Mouse (Mus musculus) lung, postnatal 14 days (tissue): ENCODE results near the gene Cth.

Experiments used
- DNase-seq: peaks from one replicate; pipeline ENCODE4 v3.0.0; 2021

Gene Cth

DNA sequence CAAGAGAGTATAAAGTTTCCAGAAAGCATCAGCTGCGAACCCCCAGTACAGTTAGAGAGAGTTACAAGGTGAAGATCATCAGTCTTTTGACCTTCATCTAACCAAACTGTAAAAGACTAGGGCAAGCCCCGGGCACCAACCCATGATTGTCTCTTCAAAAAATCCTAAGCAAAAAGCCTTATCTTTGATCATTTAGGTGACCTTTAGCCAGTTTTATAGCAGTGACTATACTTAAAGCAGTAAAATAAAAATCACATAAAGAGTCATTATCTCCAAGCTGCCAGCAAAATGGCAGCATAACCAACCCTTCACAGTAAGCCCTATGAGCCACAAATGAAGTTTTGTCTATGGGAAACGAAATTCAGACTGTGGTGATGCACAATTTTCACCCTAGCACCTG lies 14.6 kb downstream of the Cth start:
- no peak for DNase-seq

DNA sequence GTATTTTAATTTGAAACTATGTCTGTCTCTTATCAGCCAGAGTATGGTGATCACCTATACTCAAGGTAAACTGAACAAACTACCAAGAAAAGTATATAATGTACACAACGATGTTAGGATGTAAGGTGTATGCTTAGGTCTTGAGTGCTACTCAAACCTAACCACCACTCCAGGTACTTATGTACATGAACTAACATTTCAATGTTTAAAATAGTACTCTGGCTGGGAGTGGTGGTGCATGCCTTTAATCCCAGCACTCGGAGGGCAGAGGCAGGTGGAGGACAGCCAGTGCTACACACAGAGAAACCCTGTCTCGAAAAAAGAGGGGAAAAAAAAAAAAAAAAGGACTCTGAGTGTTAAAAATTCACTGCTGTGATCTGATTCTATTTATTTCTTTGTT lies 16.7 kb downstream of the Cth start:
- DNase-seq: no peak

DNA sequence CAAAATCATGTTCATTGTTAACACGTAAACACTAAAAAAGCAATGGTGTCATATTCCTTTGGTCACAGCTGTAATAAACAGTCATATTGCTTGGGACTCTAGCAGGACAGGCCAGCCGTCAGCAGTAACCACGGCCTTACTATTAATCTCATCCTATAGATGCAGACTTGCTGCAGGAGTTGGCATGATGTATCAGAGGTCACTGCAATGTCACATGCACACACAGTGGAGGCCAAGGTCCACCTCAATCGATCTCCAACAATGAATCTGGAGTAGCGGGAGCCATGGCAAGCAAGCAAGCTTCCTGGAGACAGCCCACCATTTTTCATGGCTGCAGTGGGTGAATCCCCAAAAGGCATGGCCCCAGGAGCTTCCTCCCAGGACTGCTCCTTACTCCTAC lies 23.2 kb downstream of the Cth start:
- DNase-seq: no peak

DNA sequence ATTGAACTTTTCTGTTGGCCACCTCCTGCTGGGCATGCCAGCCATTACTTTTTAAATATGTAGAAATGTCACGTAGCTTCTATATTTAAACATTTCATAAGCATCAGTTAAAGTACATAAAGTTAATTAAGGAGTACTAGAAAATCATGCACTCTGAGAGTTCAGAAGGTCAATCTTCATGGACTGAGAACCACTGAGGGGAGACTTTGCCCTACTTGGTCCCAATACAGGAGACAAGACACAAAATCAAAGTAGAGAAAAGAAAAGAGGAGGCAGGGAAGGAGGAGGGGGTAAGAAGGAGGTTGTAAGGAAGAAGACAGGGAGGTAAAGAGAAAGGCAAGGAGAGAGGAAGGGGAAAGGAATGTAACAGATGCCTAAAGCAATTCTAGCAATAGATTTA lies 24.9 kb downstream of the Cth start:
- DNase-seq: no peak

DNA sequence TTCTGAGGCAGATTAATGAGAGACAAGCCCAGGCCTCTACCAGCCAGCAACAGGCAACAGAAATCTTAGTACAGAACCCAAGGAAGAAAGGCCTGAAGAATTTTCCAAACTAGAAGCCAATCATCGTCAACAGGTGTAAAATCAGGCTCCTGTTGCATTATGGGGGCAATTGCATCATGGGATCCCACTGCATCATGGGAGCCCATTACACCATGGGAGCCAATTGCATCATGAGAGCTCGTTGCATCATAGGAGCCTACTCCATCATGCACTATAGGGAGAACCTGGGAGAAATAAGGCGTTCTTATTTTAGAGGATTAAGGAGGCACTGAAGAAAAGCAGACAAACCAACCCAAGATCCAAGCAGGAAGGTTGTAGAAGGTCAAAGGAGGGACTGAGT lies 27.2 kb downstream of the Cth start:
- no peak for DNase-seq

DNA sequence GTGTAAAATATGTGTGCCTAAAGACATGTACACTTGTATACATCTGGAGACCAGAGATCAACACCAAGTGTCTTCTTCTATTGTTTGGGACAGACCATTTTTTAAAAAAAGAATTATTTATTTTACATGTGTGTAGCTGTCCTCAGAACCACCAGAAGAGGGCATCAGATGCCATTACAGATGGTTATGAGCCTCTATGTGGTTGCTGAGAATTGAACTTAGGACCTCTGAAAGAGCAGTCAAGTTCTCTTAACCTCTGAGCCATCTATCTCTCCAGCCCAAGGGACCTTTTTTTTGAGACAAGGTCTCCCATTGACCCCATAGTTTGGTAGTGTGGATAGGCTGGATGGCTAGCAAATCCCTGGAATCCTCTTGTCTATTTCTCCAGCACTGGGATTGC lies 33.1 kb downstream of the Cth start:
- no peak for DNase-seq

DNA sequence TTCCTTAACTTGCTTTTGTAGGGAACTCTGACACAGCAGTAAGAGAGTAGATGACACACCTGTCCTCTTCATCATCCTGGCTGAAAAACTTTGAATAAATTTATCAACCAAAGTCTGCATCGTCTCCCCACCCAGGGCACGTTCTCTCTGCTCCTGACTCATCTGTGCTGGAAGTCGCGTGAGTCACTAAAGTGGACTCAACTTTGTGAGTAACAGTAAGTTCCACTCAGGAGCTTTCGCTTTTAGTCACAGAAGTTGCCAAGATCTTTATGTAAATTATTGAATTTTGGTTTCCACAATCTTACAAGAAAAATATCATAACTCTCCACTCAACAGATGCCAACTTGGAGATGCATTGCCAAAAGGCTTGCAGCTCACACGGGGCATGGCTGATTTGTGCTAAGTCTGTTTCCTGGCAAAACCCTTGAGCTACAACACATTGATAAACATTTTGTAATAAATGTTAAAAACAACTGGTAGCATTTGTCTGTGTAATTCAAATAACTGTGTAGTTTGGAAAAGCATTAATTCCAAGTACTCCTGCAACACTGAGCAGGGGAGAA lies 40.7 kb downstream of the Cth start:
- no peak for DNase-seq

DNA sequence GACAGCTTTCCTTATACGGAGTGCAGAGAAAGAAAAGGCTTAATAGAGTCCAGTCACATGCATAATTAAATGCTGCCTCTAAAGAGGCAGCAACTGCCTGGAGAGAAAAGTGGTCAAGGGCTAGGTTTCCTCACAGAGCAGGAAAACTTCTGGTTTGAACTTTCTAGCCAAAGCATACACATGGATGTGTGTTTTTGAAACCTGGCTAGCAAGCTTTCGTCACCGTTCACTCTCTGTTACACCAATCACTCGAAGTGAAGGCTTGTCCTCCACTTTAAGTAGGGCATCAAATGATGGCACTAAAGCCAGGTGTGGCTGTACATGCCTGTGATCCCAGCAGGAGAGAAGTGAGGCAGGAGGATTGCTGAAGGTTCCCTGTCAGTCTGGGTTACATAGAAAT lies 41.8 kb downstream of the Cth start:
- DNase-seq: no peak

DNA sequence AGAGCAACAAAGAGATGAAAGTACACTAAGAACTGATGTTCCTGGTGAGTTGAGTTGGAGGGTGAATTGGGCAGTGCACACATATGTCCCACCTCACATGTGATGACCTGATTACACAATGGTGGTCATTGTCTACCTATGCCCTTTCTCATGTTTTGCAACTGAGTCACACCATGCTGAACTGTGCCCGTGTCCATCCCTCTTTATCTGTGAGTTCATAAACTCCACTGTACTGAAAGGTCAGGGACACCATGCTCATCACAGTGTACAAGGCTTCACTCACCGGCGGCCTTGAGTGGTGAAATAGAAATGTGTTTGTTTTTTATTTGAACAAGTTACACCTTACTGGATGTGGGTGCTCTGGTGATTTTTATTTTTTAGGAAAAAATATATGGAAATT lies 42.9 kb downstream of the Cth start:
- no peak for DNase-seq

DNA sequence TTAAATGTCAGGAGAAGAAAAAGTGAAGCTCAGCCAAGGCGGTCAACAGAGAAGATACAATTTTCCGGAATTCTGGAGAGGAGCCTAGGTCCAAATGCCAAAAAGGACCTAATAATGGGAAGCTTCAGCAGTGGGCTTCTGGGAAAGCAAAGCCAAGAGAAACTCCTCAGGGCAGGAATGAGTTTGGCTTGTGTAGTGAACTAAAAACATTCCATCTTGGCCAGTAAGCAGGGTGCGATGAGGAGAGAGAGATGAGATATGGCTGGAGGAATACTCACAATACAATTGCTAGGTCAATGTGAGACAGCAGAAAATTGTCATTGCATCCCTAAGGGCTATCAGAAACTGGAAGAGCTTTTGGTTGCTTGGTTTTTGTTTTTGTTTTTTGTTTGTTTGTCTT lies 43.9 kb downstream of the Cth start:
- no peak for DNase-seq

DNA sequence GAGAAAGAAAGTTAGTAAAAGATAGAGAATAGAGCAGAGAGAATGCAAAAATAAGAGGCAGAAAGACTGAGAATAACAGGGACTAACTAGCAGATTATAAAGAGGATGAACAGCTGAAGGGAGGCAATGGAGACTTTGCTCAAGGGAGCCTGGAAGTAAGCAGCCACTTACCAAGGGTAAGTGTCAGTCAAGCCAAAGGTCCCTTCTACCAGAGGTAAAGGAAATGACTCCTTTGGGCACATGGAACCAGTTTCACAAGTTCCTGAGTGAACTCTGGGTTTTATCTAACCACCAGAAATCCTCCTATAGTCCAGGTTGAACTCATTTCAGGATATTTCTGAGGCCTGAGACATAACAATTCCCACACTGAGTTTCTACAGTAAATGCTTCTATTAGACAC lies 47.0 kb downstream of the Cth start:
- no peak for DNase-seq

DNA sequence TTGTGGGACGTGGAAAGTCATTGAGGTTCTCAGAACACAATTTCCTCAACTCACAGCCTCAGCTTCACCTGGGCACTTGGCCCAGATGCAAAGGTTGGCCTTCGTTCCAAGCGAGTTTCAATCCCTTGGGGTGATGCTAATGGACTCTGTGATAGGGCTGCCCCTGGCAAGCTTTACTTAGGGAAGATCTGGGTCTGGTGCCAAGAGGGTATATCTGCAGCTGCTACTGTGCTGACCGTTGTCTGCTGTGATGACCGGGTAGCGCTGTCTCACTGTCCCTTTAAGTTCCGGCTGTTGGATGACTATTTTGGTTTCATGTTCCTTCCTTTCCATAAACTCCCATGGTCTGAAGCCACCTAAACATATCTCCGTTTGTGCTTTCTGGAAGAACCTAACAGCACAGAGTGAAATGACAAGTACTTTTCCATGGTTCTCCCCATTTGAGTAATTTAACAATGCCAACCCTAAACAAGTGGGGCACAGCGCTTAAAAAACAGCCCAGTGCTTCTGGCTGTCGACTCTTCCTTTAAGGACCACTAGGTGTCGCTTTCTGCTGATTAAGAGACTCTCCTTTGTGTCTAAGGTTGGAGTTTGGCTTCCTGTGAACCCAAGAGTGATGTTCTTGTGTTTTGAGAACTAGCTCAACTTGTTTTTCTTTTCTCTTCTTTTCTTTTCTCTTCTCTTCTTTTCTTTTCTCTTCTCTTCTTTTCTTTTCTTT lies 48.3 kb downstream of the Cth start:
- peak; percentile 61 for DNase-seq

DNA sequence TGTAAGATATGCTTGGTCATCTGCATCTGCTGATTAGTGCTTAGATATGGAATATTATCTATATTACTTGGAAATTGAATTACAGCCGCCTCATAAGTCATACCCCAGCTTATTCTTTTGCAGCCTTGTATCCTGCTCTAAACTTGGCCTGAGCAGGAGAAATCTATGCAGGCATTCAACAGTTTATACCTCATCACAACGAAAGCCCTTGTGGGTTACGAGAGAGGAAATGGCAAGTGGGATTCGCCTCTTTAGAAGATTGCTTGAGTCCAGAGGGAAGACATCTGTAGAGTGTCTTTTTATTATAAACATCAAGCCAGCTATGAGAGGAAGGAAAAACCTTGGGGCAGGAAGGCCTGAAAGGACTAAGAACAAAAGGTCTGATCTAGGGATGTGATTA lies 52.0 kb downstream of the Cth start:
- no peak for DNase-seq

DNA sequence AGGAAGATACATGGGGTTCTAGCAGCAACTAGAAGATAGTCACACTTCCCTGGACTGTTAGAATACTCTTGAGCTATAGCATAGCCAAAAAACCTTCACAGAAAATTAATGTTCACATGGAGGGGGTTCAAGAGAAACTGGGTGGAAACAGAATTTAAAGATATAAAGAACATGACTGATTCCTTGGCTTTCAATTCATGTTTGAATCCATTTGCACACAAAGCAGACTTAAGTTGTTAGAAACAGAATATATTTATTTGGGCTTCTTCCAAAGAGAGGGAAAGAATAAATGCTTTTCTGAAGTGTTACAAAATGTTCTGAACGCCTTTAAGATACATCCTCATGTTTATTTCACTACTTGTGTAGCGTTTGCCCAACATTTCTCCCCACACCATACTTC lies 57.0 kb downstream of the Cth start:
- no peak for DNase-seq

DNA sequence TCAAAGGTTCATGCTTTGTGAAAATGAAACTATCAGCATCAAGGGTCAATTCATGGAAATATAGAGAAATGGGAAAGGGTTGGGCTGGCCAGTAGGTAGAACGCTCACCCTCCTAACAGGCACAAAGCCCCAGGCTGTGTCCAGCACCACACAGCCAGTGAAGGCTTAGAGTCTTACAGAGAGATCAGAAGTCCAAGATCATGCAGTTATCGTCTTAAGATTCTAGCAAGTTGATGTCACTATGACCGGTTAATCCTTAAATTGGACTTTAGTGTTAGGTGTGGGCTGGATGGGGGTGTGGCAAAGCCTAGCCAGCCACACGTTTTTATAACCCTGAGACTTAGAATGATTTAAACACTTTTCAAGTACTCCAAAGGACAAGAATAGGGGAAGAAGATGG lies 58.6 kb downstream of the Cth start:
- no peak for DNase-seq

DNA sequence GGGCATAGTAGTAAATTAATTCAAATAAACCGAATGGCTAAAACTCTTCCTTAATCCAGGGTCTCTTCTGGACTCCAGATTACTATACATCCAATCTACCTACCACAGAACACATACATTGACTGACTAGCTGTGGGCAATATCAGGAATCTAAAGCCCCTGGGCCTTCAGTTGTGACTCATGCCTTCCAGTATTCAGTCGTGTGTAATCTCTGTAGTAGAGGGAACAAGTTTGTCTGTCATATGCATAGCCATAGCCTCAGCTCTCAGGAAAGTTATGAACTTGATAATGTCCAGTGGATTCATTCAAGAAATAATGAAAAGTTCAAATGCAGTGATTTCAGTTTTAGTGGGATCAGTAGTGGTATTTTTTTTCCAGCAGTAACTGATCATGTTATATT lies 59.0 kb downstream of the Cth start:
- no peak for DNase-seq

DNA sequence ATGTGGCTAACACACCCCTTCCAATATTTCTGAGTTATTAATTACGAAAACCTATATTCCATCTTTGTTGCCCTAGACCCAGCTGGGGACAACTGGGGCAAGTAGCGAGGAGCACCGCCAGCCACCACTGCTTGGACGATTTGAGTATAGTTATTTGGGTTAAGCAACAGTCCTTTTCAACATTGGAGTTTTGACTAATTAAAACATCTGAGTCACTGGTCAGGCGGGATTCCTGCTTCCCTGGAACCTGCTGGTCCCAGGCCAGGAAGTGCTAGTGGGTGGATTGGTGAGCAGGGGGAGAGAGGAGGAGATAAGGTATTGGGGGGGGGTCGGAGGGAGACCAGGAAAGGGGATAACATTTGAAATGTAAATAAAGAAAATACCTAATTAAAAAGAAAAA lies 59.4 kb downstream of the Cth start:
- no peak for DNase-seq

DNA sequence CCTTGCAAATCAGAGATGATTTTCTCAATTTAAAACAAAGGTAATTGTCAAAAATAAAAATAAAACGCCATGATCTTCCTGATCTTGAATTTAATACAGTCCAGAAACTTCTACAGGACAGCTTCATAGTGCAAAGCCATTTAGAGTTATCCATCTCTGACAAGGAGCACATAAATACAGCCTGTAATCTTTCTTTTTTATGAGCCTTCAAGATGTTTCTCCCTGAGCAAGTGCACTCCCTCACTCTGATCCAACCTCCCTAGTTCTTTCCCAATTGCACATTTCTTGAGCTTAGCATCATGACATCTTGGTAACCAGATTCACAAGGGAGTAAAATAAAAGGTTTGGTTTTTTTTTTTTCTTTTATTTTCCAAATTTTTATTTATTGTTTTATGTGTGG lies 72.1 kb downstream of the Cth start:
- DNase-seq: no peak

DNA sequence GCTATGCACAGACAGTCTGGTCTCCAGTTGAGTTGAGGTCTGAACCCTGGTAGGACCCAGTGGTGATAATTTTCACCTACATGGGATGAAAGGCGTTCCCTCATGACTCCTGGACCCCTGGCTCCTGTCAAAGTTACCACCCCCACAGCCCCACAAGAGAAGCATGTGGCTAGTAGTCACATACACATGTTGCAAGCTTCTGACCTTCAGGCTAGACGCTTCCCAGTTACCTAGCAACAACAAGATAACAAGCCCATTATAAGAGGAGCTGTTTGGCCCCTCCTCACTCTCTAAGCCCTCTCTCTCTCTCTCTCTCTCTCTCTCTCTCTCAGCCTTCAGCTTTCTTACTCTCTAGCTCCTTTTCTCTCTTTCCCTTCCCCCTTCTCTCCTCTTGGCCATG lies 76.4 kb downstream of the Cth start:
- no peak for DNase-seq

DNA sequence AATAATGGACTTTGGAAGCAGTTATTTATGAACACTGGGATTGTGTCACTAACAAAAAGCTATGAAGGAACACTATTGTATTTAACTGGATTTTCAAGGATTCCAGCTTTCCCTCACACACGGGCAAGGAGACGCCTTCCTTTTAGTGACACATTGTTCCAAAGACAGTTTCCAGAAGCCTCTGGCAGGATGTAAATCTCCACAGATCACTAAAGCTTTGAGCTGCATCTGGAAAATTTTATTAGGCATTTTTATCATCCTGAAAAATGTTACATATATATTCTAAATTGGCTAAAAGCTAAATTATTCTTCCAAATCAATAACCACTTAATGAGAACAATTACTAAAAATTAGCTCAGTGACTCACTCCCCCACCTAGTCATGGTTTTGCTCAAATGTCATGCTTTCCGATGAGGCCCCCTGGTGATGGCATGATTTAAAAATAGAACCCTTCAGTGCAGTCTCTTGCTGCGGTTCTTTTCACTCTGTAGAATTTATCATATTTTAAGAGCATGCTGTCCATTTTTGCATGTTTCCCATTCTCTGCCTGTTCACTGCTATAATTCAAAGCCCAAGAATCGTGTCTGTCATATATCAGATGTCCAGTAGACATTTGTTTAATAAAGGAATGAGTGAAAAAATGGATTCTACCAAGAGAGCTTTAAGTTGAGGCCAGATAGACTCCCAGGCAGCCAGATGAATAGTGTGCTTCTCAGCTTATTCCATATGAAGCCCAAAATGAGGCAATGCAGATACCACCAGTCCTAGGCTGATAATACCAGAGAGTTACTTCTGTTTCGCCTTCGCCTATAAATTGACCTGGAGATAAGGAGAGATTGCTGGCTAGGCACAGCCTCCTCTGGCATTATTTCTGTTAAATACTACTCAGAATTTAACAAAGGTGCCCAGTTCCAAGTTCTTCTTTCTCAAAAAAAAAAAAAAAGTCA lies 77.3 kb downstream of the Cth start:
- DNase-seq: no peak
